Mouse (Mus musculus) kidney, postnatal 0 days (tissue): ENCODE results near the gene Nsg2. TPM values are rescaled to one million over a fixed set of nuclear protein-coding genes. Genes with fewer than 3 reads are reported as not detected.
A peak's percentile ranks its signal among the peaks of the same experiment; 100 is the strongest.

Experiments used
- ATAC-seq: fragments of 200-750 bp; cut with Nextera tagmentation; replicated peaks from 2 replicates; pipeline ENCODE4 v1.8.0; 2017; ENCODE audit warnings: low read depth, moderate number of reproducible peaks, moderate TSS enrichment, moderate library complexity; ENCODE audit not compliant: low FRiP score
- DNase-seq: peaks from one replicate; pipeline ENCODE4 v3.0.0-alpha.2; 2016; ENCODE audit warnings: low spot score
- H3K27ac ChIP-seq: fragments of 300-500 bp; sonication (generic); 2 replicates; pipeline ENCODE4 v1.5.1; 2014; ENCODE audit warnings: mild to moderate bottlenecking
- H3K27me3 ChIP-seq: fragments of 300-500 bp; sonication (generic); 2 replicates; pipeline ENCODE4 v1.6.1; 2014; ENCODE audit warnings: low read length, mixed read lengths; ENCODE audit not compliant: insufficient read depth
- H3K36me3 ChIP-seq: fragments of 300-500 bp; sonication (generic); 2 replicates; pipeline ENCODE4 v1.6.1; 2014; ENCODE audit warnings: low read length, mixed read lengths; ENCODE audit not compliant: insufficient read depth
- H3K4me1 ChIP-seq: fragments of 300-500 bp; sonication (generic); replicated peaks from 2 replicates; pipeline ENCODE4 v1.6.1; 2014; ENCODE audit warnings: antibody characterized with exemption, low read length, mixed read lengths; ENCODE audit not compliant: insufficient read depth
- H3K4me2 ChIP-seq: fragments of 300-500 bp; sonication (generic); 2 replicates; pipeline ENCODE4 v1.6.1; 2014; ENCODE audit warnings: mild to moderate bottlenecking, low read length, moderate library complexity, mixed read lengths
- H3K4me3 ChIP-seq: fragments of 300-500 bp; sonication (generic); replicated peaks from 2 replicates; pipeline ENCODE4 v1.5.1; 2014; ENCODE audit warnings: low read depth, low read length
- H3K9ac ChIP-seq: fragments of 300-500 bp; sonication (generic); 2 replicates; pipeline ENCODE4 v1.6.1; 2014; ENCODE audit warnings: low read depth, low read length
- H3K9me3 ChIP-seq: fragments of 300-500 bp; sonication (generic); replicated peaks from 2 replicates; pipeline ENCODE4 v1.6.1; 2016; ENCODE audit warnings: low read length, inconsistent platforms, mixed read lengths
- CTCF ChIP-seq: IDR thresholded peaks from 2 replicates; pipeline ENCODE4 v1.5.1; 2016; ENCODE audit warnings: antibody characterized with exemption, low read depth, mild to moderate bottlenecking, moderate library complexity
- WGBS: fragments of 180-500 bp; shearing (Covaris S2); extraction: QIAGEN DNeasy Blood & Tissue Kit; methylation state at CpG from one replicate; pipeline ENCODE4 v1.1.7; 2014; 5-methylcytosine and 5-hydroxymethylcytosine counted together
- polyA plus RNA-seq: library from polyadenylated mRNA; unstranded; fragments of >200 nt; fragmentation: Nextera tagmentation; extraction: Ambion mirVana; gene quantifications from 2 replicates; pipeline ENCODE4 v1.2.1, GENCODE M21; 2015

Nsg2 gene
- polyA plus RNA-seq, 1 experiment from 2014 or later = 7.2 TPM

DNA sequence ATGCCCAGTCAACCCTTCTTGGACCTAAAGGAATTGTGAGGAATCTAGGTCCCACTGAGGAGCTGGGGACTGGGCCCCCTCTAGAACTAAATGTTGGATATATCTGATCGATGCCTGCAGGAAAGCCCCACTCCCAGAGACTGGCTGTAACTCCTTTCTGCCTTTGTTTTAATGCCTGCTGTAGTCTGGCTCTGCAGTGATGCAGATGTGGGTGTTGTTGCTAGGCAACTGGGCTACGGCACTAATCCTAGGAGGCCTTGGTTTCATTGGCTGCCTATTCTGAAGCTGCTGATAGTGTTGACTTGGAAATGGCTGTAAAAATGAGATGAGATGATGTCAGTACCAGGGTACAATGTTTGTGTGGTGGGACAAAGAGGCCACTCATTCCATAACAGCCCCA, 87.1 kb downstream of the Nsg2 start:
- H3K4me2 ChIP-seq = no peak overlapping the region
- no peak overlapping the region for H3K4me3 ChIP-seq
- ATAC-seq (no peak), DNase-seq (no peak)
- 27% methylated on average over 2 of the region's 2 CpGs for WGBS
- no peaks in the 10 kb centered on the region for H3K27me3 ChIP-seq
- H3K36me3 ChIP-seq = no peaks in the 10 kb centered on the region
- H3K9ac ChIP-seq = no peak overlapping the region
- no peaks in the 10 kb centered on the region for H3K9me3 ChIP-seq
- no peak for TF ChIP-seq CTCF
- no peak overlapping the region for H3K27ac ChIP-seq
- no peaks in the 10 kb centered on the region for H3K4me1 ChIP-seq

DNA sequence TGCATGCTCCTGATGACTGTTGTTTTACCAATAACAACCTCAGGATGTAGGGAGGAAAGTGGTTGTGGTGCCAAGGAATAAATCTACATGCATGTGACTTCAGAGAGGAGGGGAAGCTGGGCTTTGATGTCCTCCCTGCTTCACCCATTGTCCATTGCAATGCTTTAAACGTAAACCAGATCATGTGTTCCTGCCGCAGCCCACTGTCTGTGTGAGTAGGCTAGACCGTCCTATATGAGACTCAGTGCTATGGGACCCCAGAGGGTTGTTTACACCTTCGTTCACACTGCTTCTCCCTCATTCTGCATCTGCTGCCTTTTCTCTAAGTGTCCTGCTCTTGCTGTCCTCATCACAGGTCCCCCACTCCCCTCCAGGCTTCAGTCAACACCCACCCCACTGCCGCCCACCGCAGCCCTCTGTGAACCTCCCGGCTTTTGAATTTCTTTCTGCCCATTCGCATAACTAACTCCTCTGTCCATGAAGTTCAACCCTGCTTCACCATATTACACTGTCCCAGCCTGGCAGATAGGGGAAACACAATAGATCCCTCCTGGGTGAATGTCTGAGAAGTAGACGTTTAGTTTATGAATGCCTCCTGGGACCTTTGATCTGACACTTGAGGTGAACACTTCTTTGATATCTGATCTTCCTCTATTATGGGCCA, 87.6 kb downstream of the Nsg2 start:
- Histone ChIP-seq H3K27ac (no peak overlapping the region), H3K9ac (no peak overlapping the region), H3K4me3 (no peak overlapping the region), H3K27me3 (no peaks in the 10 kb centered on the region), H3K36me3 (no peaks in the 10 kb centered on the region), H3K4me2 (no peak overlapping the region), H3K9me3 (no peaks in the 10 kb centered on the region), H3K4me1 (no peaks in the 10 kb centered on the region)
- 71% methylated on average over 9 of the region's 9 CpGs for WGBS
- DNase-seq (no peak), ATAC-seq (no peak)
- TF ChIP-seq CTCF = no peak

DNA sequence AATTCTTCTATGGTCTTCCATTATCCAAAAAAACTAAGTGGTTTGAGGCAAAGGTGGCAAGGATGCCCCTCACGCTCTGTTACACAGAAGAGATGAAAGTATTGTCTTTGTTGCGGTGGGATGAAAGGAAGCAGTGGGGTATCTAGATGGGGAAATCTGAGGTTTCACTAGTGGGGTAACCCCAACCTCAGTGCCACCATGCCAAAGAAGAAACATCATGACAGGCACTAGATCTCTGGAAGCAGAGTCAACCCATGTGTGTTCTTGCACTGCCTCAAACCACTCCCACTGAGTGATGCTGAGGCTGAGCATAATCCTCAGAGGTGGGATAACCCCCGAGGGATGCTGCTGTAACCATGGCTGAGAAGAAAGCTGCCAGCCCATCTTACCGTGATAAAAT, 95.5 kb downstream of the Nsg2 start:
- H3K9me3 ChIP-seq = no peaks in the 10 kb centered on the region
- no peaks in the 10 kb centered on the region for H3K36me3 ChIP-seq
- H3K4me3 ChIP-seq = no peak overlapping the region
- ATAC-seq = no peak
- no peak overlapping the region for H3K27ac ChIP-seq
- no peak for DNase-seq
- no peak overlapping the region for H3K4me2 ChIP-seq
- H3K27me3 ChIP-seq = no peaks in the 10 kb centered on the region
- H3K4me1 ChIP-seq = no peaks in the 10 kb centered on the region
- TF ChIP-seq CTCF = no peak
- H3K9ac ChIP-seq = no peak overlapping the region
- 66% methylated on average over 4 of the region's 4 CpGs for WGBS

DNA sequence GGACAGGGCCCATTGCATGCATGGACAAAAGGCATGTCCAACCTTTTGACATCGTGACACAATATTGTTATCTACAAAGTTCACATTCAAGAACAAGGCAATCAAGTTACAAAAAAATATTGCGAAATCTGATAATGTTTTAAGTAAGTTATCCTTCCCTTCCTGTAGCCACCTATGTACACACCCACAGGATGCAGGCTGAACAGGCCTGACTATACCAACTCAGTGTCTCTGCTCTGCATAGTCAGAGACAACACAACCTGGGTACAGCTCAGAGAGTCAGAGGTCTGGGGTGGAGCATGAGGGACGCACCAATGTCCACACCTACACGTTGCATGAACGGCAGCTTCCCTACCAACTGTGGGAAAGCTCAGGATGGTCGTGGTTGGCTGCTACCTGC, 96.1 kb downstream of the Nsg2 start:
- ATAC-seq = no peak
- Histone ChIP-seq H3K27me3 (no peaks in the 10 kb centered on the region), H3K4me2 (no peak overlapping the region), H3K4me3 (no peak overlapping the region), H3K27ac (no peak overlapping the region), H3K36me3 (no peaks in the 10 kb centered on the region), H3K4me1 (no peaks in the 10 kb centered on the region), H3K9ac (no peak overlapping the region), H3K9me3 (no peaks in the 10 kb centered on the region)
- TF ChIP-seq CTCF = no peak
- WGBS = 79% methylated on average over 6 of the region's 6 CpGs
- DNase-seq = no peak

DNA sequence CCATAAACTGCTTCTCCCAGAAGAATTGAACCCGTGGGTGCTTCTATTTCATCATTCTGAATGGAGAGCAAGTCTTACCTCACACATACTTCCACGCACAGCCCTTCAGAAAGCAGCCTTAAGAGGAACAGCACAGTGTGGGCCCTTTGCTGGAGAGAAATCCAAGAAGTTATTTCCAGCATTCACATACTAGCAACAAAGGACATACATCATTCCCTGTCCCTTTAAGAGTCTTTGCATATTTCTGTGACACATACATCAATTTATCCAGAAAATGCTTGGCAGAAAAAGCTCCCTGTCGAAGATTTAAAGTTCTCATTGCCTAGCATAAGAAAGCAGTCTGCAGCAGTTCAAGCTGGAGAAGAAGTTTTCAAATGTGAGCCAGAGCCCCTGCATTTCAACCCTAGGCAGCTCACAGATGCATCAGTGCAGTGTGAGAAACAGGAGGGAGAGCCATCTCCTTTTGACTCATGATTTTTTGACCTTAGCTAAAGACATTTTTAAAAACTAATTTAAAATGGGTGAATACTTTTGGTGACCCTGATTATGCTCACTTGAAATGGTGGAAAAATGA, 100.9 kb downstream of the Nsg2 start:
- ATAC-seq (no peak), DNase-seq (peak; percentile 91)
- no peaks in the 10 kb centered on the region for H3K36me3 ChIP-seq
- WGBS = 36% methylated on average over 3 of the region's 3 CpGs
- no peak for TF ChIP-seq CTCF
- no peak overlapping the region for H3K4me3 ChIP-seq
- H3K9ac ChIP-seq = no peak overlapping the region
- H3K27ac ChIP-seq = peak overlapping the region; percentile 51
- no peaks in the 10 kb centered on the region for H3K9me3 ChIP-seq
- H3K27me3 ChIP-seq = no peaks in the 10 kb centered on the region
- H3K4me1 ChIP-seq = peaks cover 10% of the 10 kb centered on the region; the same call in 1 of the 2 replicates
- H3K4me2 ChIP-seq = peak overlapping the region; percentile 40; the same call in 1 of the 2 replicates

DNA sequence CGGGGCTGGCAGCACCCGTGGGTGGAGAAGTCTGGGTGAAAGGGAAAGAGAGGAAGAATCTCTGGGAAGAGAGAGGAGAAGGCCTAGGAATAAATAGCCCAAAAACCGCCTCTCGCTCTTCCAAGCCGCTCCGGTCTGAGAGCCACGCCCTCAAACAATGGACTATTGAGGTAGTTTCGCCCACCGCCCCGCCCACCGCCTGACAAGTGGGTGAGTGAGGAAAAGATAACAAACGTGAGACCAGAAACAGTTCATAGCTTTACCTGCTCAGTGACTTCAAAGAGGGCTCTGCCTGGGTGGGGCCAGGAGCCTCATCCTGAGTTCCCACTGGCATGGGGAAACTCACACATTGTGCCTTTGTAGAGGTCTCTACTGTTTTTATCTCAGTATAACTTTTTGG, 102.7 kb downstream of the Nsg2 start:
- no peaks in the 10 kb centered on the region for H3K36me3 ChIP-seq
- ATAC-seq = no peak
- no peak overlapping the region for H3K4me3 ChIP-seq
- no peak overlapping the region for H3K27ac ChIP-seq
- no peaks in the 10 kb centered on the region for H3K27me3 ChIP-seq
- peaks cover 10% of the 10 kb centered on the region; the same call in 1 of the 2 replicates for H3K4me1 ChIP-seq
- WGBS = 20% methylated on average over 12 of the region's 12 CpGs
- H3K9me3 ChIP-seq = no peaks in the 10 kb centered on the region
- H3K4me2 ChIP-seq = 0 out of 2 replicates have a peak overlapping the region, but pooled peaks have one; percentile 27
- H3K9ac ChIP-seq = no peak overlapping the region
- TF ChIP-seq CTCF = no peak
- DNase-seq = no peak
